Mouse (Mus musculus) heart, embryonic 14.5 days (tissue): Measurements from ENCODE around the gene Patj. TPM values are rescaled to one million over a fixed set of nuclear protein-coding genes. Genes with fewer than 3 reads are reported as not detected.
A peak's percentile ranks its signal among the peaks of the same experiment; 100 is the strongest.

Source experiments
- ATAC-seq: fragments of 200-750 bp; cut with Nextera tagmentation; 2 replicates; pipeline ENCODE4 v1.8.0; 2017; ENCODE audit warnings: low read depth, moderate TSS enrichment; ENCODE audit not compliant: insufficient number of reproducible peaks, insufficient read depth, low FRiP score
- H3K27ac ChIP-seq, 2 experiments: fragments of 200-500 bp in 1 of 2; fragments of 300-500 bp in 1 of 2; sonication (generic) in 1 of 2; replicated peaks in 1 of 2; 2 replicates each; pipeline ENCODE4 v1.5.1; 2012 to 2014; ENCODE audit warnings: low read depth in 2 of 2, low read length in 2 of 2, control low read depth in 1 of 2, mild to moderate bottlenecking in 1 of 2, mixed read lengths in 1 of 2; ENCODE audit not compliant: control insufficient read depth in 1 of 2, insufficient read depth in 1 of 2
- H3K27me3 ChIP-seq: fragments of 300-500 bp; sonication (generic); 2 replicates; pipeline ENCODE4 v1.6.1; 2014; ENCODE audit warnings: mild to moderate bottlenecking, low read length, control low read depth; ENCODE audit not compliant: control insufficient read depth, insufficient read depth
- H3K36me3 ChIP-seq: fragments of 300-500 bp; sonication (generic); 2 replicates; pipeline ENCODE4 v1.6.1; 2014; ENCODE audit warnings: mild to moderate bottlenecking, control low read depth, low read length, mixed read lengths; ENCODE audit not compliant: control insufficient read depth, insufficient read depth
- H3K4me1 ChIP-seq, 2 experiments: fragments of 200-500 bp in 1 of 2; fragments of 300-500 bp in 1 of 2; sonication (generic) in 1 of 2; 2 replicates each; pipeline ENCODE4 v1.6.1; 2012 to 2014; ENCODE audit warnings: low read length in 2 of 2, control low read depth in 1 of 2, mixed read lengths in 1 of 2; ENCODE audit not compliant: control insufficient read depth in 2 of 2, insufficient read depth in 2 of 2
- H3K4me2 ChIP-seq: fragments of 300-500 bp; sonication (generic); 2 replicates; pipeline ENCODE4 v1.6.1; 2014; ENCODE audit warnings: mild to moderate bottlenecking, low read length
- H3K4me3 ChIP-seq, 2 experiments: fragments of 200-500 bp in 1 of 2; fragments of 300-500 bp in 1 of 2; sonication (generic) in 1 of 2; 2 replicates each; pipeline ENCODE4 v1.5.1; 2012 to 2014; ENCODE audit warnings: low read length in 2 of 2, mild to moderate bottlenecking in 2 of 2, control low read depth in 1 of 2, low read depth in 1 of 2, moderate library complexity in 1 of 2; ENCODE audit not compliant: control insufficient read depth in 1 of 2, insufficient read depth in 1 of 2
- H3K9ac ChIP-seq: fragments of 300-500 bp; sonication (generic); 2 replicates; pipeline ENCODE4 v1.6.1; 2014; ENCODE audit warnings: mild to moderate bottlenecking, low read length
- H3K9me3 ChIP-seq: fragments of 300-500 bp; sonication (generic); 2 replicates; pipeline ENCODE4 v1.6.1; 2016; ENCODE audit warnings: low read length, control low read depth; ENCODE audit not compliant: control insufficient read depth
- WGBS: fragments of 180-500 bp; shearing (Covaris S2); extraction: QIAGEN DNeasy Blood & Tissue Kit; methylation state at CpG from one replicate; pipeline ENCODE4 v1.1.7; 2014; 5-methylcytosine and 5-hydroxymethylcytosine counted together
- microRNA-seq: library from miRNA; unstranded; fragments of <30 nt; microRNA quantifications from one replicate; pipeline ENCODE4, GENCODE M21; 2016
- polyA plus RNA-seq: library from polyadenylated mRNA; unstranded; fragments of >200 nt; fragmentation: Nextera tagmentation; extraction: Ambion mirVana; gene quantifications from 2 replicates; pipeline ENCODE4 v1.2.1, GENCODE M21; 2014

The Patj gene
- polyA plus RNA-seq, 1 experiment from 2014 or later = 11.2 TPM

- Histone ChIP-seq H3K9me3 (no peaks in the 10 kb centered on the region), H3K4me1 (no peaks in the 10 kb centered on the region; a peak in 1 of 4 replicates), H3K36me3 (no peaks in the 10 kb centered on the region), H3K9ac (no peak overlapping the region), H3K4me3 (no peak overlapping the region), H3K27ac (no peak overlapping the region), H3K27me3 (no peaks in the 10 kb centered on the region), H3K4me2 (no peak overlapping the region)
- ATAC-seq = no peak
- 73% methylated on average over 4 of the region's 4 CpGs for WGBS
Observed at GRCm38 (mm10) chr4:98754456-98754855, 358.9 kb downstream of the Patj start.

DNA sequence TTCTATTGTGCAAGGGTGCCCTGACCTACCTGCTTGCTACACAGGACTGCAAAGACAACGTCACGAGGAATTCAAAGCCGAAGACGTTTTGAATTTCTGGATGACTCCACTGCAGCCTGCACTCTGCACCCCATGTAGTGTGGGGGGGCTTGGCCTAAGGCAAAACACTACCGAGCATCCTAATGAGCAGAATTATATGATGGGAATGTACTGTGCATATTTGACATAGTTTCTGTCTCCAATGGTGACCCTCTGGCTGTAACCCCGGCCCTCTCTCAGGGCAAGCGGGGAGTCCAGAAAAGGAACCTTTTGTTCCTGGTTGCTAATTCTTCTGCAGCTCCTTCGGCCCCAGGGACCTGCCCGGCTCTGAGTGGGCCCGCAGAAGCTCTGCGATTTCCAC, 360.6 kb downstream of the Patj start:
- Histone ChIP-seq H3K36me3 (no peaks in the 10 kb centered on the region), H3K4me2 (no peak overlapping the region), H3K27ac (no peak overlapping the region), H3K9me3 (no peaks in the 10 kb centered on the region), H3K27me3 (no peaks in the 10 kb centered on the region), H3K9ac (no peak overlapping the region), H3K4me3 (no peak overlapping the region), H3K4me1 (no peaks in the 10 kb centered on the region; a peak in 1 of 4 replicates)
- WGBS = 67% methylated on average over 11 of the region's 11 CpGs
- ATAC-seq = no peak

- Histone ChIP-seq H3K4me1 (no peaks in the 10 kb centered on the region; a peak in 1 of 4 replicates), H3K36me3 (no peaks in the 10 kb centered on the region), H3K27me3 (no peaks in the 10 kb centered on the region), H3K4me3 (no peak overlapping the region), H3K4me2 (no peak overlapping the region), H3K9me3 (no peaks in the 10 kb centered on the region), H3K27ac (no peak overlapping the region), H3K9ac (no peak overlapping the region)
- WGBS = 47% methylated on average over 4 of the region's 4 CpGs
- ATAC-seq = peak; percentile 35; the same call in 1 of the 2 replicates
Observed at GRCm38 (mm10) chr4:98758012-98758821, 362.6 kb downstream of the Patj start.

DNA sequence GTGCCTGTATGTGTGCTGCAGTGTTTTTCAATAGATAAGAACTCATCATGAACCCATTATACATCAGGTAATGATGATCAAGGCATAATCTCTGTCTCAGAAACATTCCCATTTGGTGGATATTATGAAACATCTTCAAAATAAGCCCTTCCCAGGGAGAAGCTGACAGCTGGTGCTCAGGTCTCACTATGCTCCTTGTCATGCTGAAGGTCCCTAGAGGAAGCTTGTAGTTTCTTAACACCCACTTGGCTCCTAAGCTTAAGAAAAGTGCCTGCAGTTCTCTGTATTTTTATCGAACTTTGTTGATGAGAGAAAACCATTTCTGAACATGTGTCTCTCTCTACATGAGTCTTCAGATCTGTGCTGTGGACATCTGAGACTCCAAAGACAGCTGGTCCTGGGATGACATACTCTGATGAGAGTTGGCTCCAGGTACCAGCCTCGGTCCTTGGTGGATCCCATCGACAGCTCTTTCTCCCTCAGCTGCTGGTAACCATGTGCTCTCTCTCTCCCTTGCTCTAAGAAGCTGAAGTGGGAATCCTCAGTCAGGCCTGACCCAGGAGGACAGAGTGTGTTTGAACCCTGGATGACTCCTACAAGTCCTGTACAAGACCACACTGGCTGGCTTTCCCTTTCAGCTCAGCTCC, 363.4 kb downstream of the Patj start:
- ATAC-seq = no peak
- H3K36me3 ChIP-seq = no peaks in the 10 kb centered on the region
- no peaks in the 10 kb centered on the region; a peak in 1 of 4 replicates for H3K4me1 ChIP-seq
- no peak overlapping the region for H3K4me2 ChIP-seq
- H3K27me3 ChIP-seq = no peaks in the 10 kb centered on the region
- H3K27ac ChIP-seq = no peak overlapping the region
- no peaks in the 10 kb centered on the region for H3K9me3 ChIP-seq
- no peak overlapping the region for H3K9ac ChIP-seq
- no peak overlapping the region for H3K4me3 ChIP-seq
- WGBS = 64% methylated on average over 3 of the region's 3 CpGs

DNA sequence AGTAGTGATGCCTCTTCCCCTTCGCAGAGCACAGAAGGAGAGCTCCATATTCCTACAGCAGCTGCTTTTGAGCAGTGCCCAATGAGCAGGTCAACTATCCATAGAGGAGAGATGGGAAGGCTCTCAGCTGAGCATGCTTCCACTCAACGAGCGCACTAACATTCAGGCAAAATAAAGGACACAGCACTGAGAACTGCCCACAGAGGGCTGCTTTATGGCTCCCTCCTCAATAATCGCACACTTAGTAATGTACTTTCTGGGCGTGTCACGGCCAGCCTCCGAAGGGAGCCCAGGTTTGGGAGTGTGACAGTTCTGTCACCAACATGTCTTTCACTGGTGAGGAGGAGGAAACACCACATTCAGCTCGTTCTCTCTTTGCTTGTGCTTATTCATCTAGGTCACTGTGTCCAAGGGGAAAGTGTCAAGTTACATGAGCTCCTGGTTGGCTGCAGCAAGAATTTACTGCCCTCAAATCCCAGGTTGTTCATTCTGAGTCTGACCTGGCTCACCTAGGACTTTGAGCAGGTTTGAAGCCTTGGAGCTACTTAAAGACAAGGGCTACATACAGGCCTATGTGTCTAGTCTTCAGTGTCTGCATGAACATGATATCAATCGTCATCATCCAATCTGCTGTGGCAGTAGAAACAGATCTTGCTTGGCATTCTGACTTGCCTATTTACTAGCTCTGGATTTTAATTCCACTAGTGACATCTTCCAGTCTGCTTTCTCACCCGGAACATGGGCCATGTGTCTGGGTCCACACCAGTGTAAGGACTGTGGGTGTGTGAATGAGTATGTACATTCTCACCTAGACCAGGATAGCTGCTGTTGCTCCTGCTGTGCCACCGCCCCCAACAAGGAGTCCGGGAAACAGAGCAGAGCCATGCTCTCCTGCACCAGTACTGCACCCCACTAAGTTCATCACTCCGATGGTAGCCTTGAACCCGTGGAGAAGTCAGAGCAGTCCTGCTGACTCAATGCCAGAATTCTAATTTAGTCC, 371.8 kb downstream of the Patj start:
- Histone ChIP-seq H3K9me3 (peaks cover 5% of the 10 kb centered on the region; the same call in 1 of the 2 replicates), H3K27me3 (no peaks in the 10 kb centered on the region), H3K4me2 (no peak overlapping the region), H3K4me3 (no peak overlapping the region), H3K27ac (no peak overlapping the region), H3K4me1 (0 out of 4 replicates have a peak, but pooled peaks cover 0 to 3% of the 10 kb centered on the region in 2 experiments), H3K9ac (no peak overlapping the region), H3K36me3 (no peaks in the 10 kb centered on the region)
- 62% methylated on average over 14 of the region's 14 CpGs for WGBS
- no peak for ATAC-seq

Small RNAs within 50 kb of the gene (microRNA-seq; reads per million reads assigned to microRNA genes)
- gene Gm22625 = not detected
- not detected for gene Gm26154

Other genes starting within 250 kb of the Patj start
- 106 and 115 TPM in 2 replicates for gene Tm2d1, start 12.5 kb upstream of the Patj start, polyA plus RNA-seq